Mouse (Mus musculus): ENCODE measurements at regions not wholly inside any gene's neighbourhood (a gene's known extent, or its start where the extent isn't known, plus 50 kb on each side); places are given as distances from the start of the nearest gene placed in this dataset.

DNA sequence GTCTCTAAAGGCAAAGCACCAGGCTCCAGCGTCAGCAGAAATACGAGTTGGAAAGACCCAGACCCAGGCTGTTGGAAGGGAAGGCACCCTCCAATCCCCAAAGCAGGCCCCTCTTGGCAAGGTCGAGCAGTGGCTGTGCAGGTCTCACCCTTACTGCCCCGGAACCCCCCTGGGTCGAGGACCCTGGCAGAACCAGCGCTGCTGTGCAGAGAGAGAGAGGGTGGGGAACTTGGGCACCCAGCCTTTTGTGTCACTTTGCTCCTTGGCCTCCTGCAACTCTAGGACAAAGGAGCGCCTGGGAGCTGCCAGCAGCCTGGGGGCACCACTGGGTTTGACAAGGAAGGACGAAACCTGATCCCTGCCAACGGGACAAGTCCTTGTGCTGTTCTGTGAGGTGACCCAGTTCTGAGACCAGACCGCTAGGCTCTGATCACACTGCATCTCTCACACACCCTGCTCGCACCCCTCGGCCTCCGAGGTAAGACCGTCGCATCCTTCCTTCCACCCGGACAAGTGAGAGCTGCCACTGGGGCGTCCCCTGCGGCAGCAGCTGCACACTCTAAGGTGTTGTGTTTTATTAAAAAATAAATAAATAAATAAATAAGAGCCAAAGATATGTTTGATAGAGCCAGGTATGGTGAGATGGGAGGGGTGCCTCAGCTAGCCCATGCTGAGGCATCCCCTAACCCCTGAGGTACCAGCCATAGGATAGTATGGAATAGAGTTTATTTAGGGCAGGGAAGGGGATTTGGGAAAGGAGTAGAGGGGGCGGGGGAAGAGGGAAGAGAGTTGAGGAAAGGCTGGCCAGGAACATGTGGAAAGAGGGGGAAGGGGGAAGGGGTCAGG is 138.2 kb downstream of the Ly86 start:
- peak; percentile 48; the same call in 1 of the 2 replicates for TF ChIP-seq POLR2A (IDR thresholded peaks at IDR 0.05; ENCODE audit: borderline replicate concordance, extremely low read depth, low read depth, low read length)
- peak; percentile 24; the same call in 1 of the 2 replicates for TF ChIP-seq CTCF (IDR thresholded peaks at IDR 0.05; ENCODE audit: insufficient read depth, low read length)

All from lung, adult 2 months (tissue).